Mouse (Mus musculus) limb, embryonic 13.5 days (tissue): Measurements from ENCODE around the gene Pip5k1b. TPM values are rescaled to one million over a fixed set of nuclear protein-coding genes. Genes with fewer than 3 reads are reported as not detected.

Experiments used
- ATAC-seq: fragments of 200-750 bp; cut with Nextera tagmentation; 2 replicates; pipeline ENCODE4 v1.8.0; 2017; ENCODE audit warnings: low read depth, moderate number of reproducible peaks, moderate TSS enrichment; ENCODE audit not compliant: low FRiP score
- H3K27ac ChIP-seq: fragments of 300-500 bp; sonication (generic); 2 replicates; pipeline ENCODE4 v1.5.1; 2015; ENCODE audit warnings: inconsistent platforms, mild to moderate bottlenecking, moderate library complexity
- H3K27me3 ChIP-seq: fragments of 300-500 bp; sonication (generic); 2 replicates; pipeline ENCODE4 v1.6.1; 2015; ENCODE audit warnings: mild to moderate bottlenecking, inconsistent platforms
- H3K36me3 ChIP-seq: fragments of 300-500 bp; sonication (generic); 2 replicates; pipeline ENCODE4 v1.6.1; 2015; ENCODE audit warnings: inconsistent platforms, mild to moderate bottlenecking, moderate library complexity
- H3K4me1 ChIP-seq: fragments of 300-500 bp; sonication (generic); 2 replicates; pipeline ENCODE4 v1.6.1; 2015; ENCODE audit warnings: inconsistent platforms
- H3K4me2 ChIP-seq: fragments of 300-500 bp; sonication (generic); replicated peaks from 2 replicates; pipeline ENCODE4 v1.6.1; 2015; ENCODE audit warnings: inconsistent platforms, mild to moderate bottlenecking, moderate library complexity
- H3K4me3 ChIP-seq: fragments of 300-500 bp; sonication (generic); 2 replicates; pipeline ENCODE4 v1.5.1; 2015; ENCODE audit warnings: moderate library complexity, mild to moderate bottlenecking, inconsistent platforms
- H3K9ac ChIP-seq: fragments of 300-500 bp; sonication (generic); 2 replicates; pipeline ENCODE4 v1.6.1; 2015; ENCODE audit warnings: mild to moderate bottlenecking, inconsistent platforms
- H3K9me3 ChIP-seq: fragments of 300-500 bp; sonication (generic); 2 replicates; pipeline ENCODE4 v1.6.1; 2016; ENCODE audit warnings: inconsistent platforms
- WGBS: fragments of 180-500 bp; shearing (Covaris S2); methylation state at CpG from one replicate; pipeline ENCODE4 v1.1.7; 2015; 5-methylcytosine and 5-hydroxymethylcytosine counted together
- polyA plus RNA-seq: library from polyadenylated mRNA; unstranded; fragments of >200 nt; fragmentation: Nextera tagmentation; extraction: Ambion mirVana; gene quantifications from 2 replicates; pipeline ENCODE4 v1.2.1, GENCODE M21; 2015

Gene Pip5k1b
- polyA plus RNA-seq, 1 experiment from 2014 or later: 0.65 TPM

DNA sequence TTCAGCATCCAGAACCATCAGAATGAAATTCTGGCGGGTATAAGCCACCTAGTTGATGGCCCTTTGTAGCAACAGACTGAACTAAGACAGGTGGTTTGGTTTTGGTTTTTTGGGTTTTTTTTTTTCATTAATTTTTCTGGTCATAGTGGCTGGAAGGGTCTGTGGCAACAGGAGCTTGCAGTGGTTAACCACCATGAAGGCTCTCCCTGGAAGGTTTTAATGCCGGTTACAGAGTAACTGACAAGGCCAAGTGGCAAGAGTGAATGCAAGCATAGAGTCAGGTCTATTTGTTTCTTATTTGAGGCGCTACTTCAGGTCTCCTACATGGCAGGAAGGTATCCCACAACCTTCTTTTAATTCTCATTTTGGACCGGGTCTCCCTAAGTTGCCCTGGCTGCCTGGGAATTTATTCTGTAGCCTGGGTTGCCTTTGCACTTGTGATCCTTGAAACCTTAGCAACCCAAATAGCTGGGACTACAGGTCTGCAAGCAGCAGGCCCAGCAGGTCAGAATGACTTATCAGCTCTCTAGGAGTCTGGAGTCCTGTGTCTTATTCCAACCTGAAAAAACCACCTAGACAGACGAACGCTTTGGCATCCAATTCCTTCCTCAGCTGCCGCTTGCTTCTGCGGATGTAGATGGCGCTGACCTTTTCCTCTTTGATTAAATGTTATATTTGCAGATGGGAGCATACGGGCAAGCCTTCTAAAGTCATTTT is 14.6 kb downstream of the Pip5k1b start:
- no peaks in the 10 kb centered on the region for H3K9me3 ChIP-seq
- H3K4me2 ChIP-seq: no peak overlapping the region
- no peaks in the 10 kb centered on the region; the same call in 1 of the 2 replicates for H3K4me1 ChIP-seq
- no peak overlapping the region for H3K4me3 ChIP-seq
- no peak overlapping the region for H3K27ac ChIP-seq
- H3K27me3 ChIP-seq: no peaks in the 10 kb centered on the region
- no peaks in the 10 kb centered on the region for H3K36me3 ChIP-seq
- no peak for ATAC-seq
- WGBS: 88% methylated on average over 10 of the region's 10 CpGs
- no peak overlapping the region for H3K9ac ChIP-seq

DNA sequence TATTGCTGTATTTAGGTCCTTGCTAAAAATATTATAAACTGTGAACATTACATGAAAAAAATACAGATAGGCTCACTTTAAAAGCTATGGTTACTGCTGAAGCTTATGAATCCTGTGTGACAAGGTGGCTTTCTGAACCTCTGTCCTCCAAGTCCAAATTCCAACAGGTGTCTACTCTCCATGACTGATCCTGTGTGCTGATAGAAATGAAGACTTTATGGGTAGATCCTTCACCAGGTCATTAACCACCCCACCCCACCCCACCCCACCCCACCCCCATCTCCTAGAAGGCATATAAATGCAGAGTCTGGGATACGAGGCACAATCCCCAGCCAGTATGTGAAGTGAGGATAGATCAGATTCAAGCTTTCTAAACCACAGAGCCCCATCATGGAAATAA is 16.6 kb downstream of the Pip5k1b start:
- Histone ChIP-seq H3K4me1 (no peaks in the 10 kb centered on the region; the same call in 1 of the 2 replicates), H3K9ac (no peak overlapping the region), H3K36me3 (no peaks in the 10 kb centered on the region), H3K27ac (no peak overlapping the region), H3K27me3 (no peaks in the 10 kb centered on the region), H3K4me3 (no peak overlapping the region), H3K9me3 (no peaks in the 10 kb centered on the region), H3K4me2 (no peak overlapping the region)
- ATAC-seq: no peak
- 91% methylated on average over 1 of the region's 1 CpGs for WGBS

DNA sequence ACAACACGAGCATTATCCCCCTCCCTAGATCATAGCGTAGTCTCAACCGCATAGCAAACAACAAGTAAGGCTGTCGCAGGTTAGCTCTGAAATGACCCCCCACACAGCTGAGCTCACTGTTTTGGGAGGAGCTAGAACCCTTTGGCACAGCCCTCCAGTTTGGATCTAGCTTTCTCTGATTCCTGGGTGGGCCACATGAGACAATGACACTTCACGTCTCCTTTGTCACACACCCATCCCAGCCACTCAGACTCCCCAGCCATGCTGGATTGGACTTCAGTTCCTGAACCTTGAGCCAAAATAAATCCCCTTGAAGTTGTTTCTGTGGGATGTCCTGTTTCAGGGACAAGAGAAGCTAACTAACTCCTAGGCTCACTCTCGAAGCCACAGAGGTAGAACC is 17.5 kb downstream of the Pip5k1b start:
- WGBS: 89% methylated on average over 6 of the region's 6 CpGs
- H3K4me1 ChIP-seq: no peaks in the 10 kb centered on the region; the same call in 1 of the 2 replicates
- H3K27me3 ChIP-seq: no peaks in the 10 kb centered on the region
- no peak overlapping the region for H3K9ac ChIP-seq
- no peak overlapping the region for H3K27ac ChIP-seq
- no peak overlapping the region for H3K4me2 ChIP-seq
- no peak for ATAC-seq
- no peaks in the 10 kb centered on the region for H3K9me3 ChIP-seq
- H3K36me3 ChIP-seq: no peaks in the 10 kb centered on the region
- H3K4me3 ChIP-seq: no peak overlapping the region

DNA sequence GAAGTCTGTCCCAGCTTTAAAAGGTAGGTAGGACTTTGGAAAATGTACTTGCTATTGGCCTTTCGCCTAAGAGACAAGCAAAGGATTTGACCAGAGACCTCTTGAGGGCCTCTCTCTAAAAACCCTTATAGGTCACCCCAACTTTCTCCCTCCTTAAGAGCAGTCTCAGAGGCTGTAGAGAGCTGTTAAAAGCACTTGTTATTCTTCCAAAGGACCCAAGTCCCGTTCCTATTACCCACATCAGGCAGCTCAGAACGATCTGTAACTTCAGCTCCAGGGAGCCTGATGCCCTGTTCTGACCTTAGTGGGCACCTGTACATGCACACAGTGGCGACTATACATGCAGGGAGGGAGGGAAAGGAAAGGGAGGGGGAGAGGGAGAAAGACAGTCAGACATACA is 18.0 kb downstream of the Pip5k1b start:
- Histone ChIP-seq H3K4me2 (no peak overlapping the region), H3K36me3 (no peaks in the 10 kb centered on the region), H3K9me3 (no peaks in the 10 kb centered on the region), H3K4me3 (no peak overlapping the region), H3K27ac (no peak overlapping the region), H3K9ac (no peak overlapping the region), H3K4me1 (no peaks in the 10 kb centered on the region; the same call in 1 of the 2 replicates), H3K27me3 (no peaks in the 10 kb centered on the region)
- WGBS: 70% methylated on average over 4 of the region's 4 CpGs
- ATAC-seq: no peak

DNA sequence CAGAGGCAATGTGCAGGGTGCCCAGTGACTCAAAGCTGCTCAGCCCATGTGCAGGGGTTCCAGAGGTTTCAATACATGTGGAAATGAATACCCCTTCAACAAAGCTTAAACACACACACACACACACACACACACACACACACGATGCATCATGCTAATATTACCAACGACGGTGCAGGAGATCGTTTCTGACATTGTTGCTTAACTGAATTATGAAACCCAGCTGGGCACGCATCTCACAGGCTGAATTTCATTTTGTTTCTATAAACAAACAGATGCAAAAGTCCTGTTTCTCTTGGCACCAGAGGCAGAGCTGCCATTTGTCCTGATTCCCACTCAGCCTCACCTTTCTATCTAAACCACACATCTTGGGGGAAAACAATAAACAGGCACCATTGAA is 18.8 kb downstream of the Pip5k1b start:
- Histone ChIP-seq H3K4me3 (no peak overlapping the region), H3K27me3 (no peaks in the 10 kb centered on the region), H3K9ac (no peak overlapping the region), H3K36me3 (no peaks in the 10 kb centered on the region), H3K9me3 (no peaks in the 10 kb centered on the region), H3K27ac (no peak overlapping the region), H3K4me2 (no peak overlapping the region), H3K4me1 (no peaks in the 10 kb centered on the region)
- 78% methylated on average over 5 of the region's 5 CpGs for WGBS
- ATAC-seq: no peak

DNA sequence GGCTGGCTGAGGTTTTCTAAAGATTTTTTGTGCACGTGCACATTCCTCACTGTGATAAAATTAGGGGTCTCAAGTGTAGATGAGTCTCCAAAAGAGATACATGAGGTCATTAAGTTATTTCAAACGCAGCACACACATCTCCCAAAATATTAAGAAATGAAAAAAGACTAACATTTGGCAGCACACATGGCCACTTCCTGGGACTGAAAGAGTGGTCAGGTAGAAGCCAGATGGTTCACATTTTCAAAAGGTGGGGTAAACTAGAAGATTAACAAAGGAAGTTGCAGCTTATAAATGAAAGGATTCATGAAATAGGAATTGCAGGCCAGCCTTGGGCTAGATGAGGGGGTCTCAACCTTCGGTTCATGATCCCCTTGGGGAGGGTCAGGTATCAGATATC is 19.4 kb downstream of the Pip5k1b start:
- no peak for ATAC-seq
- no peaks in the 10 kb centered on the region for H3K36me3 ChIP-seq
- no peaks in the 10 kb centered on the region for H3K9me3 ChIP-seq
- H3K27me3 ChIP-seq: no peaks in the 10 kb centered on the region
- no peak overlapping the region for H3K27ac ChIP-seq
- no peak overlapping the region for H3K9ac ChIP-seq
- H3K4me1 ChIP-seq: no peaks in the 10 kb centered on the region
- no peak overlapping the region for H3K4me3 ChIP-seq
- no peak overlapping the region for H3K4me2 ChIP-seq
- whole genome bisulfite sequencing: 68% methylated on average over 3 of the region's 3 CpGs

DNA sequence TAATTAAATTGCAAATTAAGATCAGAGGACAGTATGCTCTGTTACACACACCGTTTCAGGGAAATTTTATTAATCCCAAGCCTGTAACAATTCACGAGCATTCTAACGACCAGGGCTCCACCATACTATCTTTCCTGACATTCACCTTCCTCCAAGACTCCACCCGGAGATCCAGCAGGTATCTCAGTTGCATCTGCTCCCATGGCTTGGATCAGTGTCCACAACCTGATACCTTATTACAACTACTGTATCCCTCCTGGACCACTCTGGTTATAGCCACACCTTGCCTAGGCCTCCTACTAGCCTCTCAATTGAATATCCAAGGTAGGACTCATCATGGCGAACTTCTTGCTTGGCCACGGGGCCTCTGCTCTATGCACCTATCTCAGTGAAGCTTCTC is 20.5 kb downstream of the Pip5k1b start:
- Histone ChIP-seq H3K4me2 (no peak overlapping the region), H3K27ac (no peak overlapping the region), H3K9ac (no peak overlapping the region), H3K36me3 (no peaks in the 10 kb centered on the region), H3K4me3 (no peak overlapping the region), H3K4me1 (no peaks in the 10 kb centered on the region), H3K27me3 (no peaks in the 10 kb centered on the region), H3K9me3 (no peaks in the 10 kb centered on the region)
- 69% methylated on average over 6 of the region's 6 CpGs for WGBS
- ATAC-seq: no peak

DNA sequence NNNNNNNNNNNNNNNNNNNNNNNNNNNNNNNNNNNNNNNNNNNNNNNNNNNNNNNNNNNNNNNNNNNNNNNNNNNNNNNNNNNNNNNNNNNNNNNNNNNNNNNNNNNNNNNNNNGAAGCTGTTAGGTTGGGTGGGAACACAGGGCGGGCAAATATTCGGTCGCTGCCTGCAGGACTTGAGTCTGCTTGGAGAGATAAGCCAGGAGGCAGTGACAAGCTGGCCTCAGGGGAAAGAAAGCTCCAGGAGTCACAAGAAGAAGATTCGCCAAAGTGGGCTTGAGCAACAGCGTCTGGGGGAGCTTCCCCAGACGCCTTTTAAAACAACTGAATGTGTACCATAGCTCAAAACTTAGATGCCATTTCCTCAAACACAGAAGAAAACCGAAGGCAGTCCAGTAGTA is 20.9 kb downstream of the Pip5k1b start:
- Histone ChIP-seq H3K4me2 (no peak overlapping the region), H3K27me3 (no peaks in the 10 kb centered on the region), H3K4me3 (no peak overlapping the region), H3K4me1 (no peaks in the 10 kb centered on the region), H3K36me3 (no peaks in the 10 kb centered on the region), H3K27ac (no peak overlapping the region), H3K9me3 (no peaks in the 10 kb centered on the region), H3K9ac (no peak overlapping the region)
- 76% methylated on average over 7 of the region's 7 CpGs for WGBS
- no peak for ATAC-seq

DNA sequence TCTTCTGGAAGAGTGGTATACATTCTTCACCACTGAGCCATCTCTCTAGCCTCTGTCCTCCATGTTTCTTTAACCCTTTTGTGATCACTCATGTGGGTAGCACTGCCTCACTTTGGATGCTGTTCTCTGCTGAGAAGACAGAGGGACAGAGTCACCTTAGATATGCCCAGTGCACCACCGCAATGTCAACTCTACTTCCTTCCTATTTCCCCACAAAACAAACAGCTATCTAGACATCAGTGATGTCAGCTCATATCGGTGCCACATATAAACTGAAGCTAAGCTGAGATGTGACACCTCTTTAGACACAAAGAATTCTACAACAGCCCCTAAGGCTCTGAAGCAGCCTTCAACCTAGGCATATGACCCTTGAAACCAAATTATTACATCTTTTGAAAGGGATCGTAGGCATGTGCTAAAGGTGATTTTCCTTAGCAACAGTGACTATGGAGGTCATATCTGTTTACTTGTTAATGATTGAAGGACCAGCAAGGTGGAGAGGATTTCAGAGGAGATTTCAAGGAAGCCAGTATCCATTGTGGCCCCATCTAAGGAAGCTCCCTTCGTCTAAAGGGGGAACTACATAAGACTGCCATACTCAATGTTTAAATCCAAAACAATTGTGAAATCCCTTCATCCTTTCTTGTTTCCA is 26.6 kb downstream of the Pip5k1b start:
- Histone ChIP-seq H3K9ac (no peak overlapping the region), H3K4me3 (no peak overlapping the region), H3K27me3 (no peaks in the 10 kb centered on the region), H3K4me1 (no peaks in the 10 kb centered on the region), H3K36me3 (no peaks in the 10 kb centered on the region), H3K9me3 (no peaks in the 10 kb centered on the region), H3K4me2 (no peak overlapping the region), H3K27ac (no peak overlapping the region)
- no peak for ATAC-seq
- WGBS: 90% methylated on average over 4 of the region's 4 CpGs

DNA sequence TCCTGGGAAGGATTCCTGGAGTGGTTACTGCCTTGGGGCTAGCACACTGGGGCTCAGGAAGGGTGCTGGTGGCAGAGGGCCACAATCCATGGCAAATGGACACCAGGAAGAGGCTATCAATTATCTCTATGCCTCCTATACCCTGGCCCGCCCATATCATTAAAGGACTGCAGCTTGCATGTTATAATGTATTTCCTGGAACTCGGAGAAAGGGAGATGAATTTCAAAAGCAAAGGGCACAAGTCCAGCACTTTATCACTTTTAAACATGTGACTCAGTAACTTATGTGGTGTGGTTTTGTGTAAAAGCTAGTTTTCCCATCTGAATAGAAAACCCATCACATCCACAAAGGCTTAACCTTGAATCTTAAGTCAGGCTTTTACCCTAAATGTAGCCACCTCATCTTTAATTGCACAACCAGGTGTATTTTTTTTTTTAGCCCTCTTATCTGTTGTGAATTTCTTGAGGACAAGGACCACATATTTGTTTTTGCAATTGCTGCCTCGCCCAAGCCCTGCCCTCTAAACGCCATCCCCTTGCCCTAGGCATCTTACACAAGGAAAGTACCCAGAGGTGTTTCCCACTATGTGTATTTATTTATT is 27.4 kb downstream of the Pip5k1b start:
- H3K27ac ChIP-seq: no peak overlapping the region
- no peak overlapping the region for H3K4me3 ChIP-seq
- no peak for ATAC-seq
- no peaks in the 10 kb centered on the region for H3K4me1 ChIP-seq
- H3K4me2 ChIP-seq: no peak overlapping the region
- H3K27me3 ChIP-seq: no peaks in the 10 kb centered on the region
- H3K9ac ChIP-seq: no peak overlapping the region
- H3K9me3 ChIP-seq: no peaks in the 10 kb centered on the region
- H3K36me3 ChIP-seq: no peaks in the 10 kb centered on the region
- 72% methylated on average over 4 of the region's 4 CpGs for WGBS

DNA sequence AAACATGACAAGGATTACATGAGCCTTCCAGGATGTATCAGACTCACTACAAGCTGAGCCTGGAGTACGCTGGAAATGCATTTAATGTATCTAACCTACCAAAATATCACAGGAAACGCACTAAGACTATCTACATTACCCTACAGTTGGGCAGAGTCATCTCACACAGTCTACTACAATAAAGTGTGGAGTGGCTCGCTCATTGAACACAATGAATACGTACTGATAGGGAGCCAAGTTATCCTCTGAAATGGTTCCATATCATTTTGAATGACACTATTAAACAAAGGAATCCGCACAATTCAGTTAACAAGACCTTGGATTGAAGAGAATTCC is 28.1 kb downstream of the Pip5k1b start:
- Histone ChIP-seq H3K27me3 (no peaks in the 10 kb centered on the region), H3K27ac (no peak overlapping the region), H3K4me1 (no peaks in the 10 kb centered on the region), H3K36me3 (no peaks in the 10 kb centered on the region), H3K9ac (no peak overlapping the region), H3K4me3 (no peak overlapping the region), H3K9me3 (no peaks in the 10 kb centered on the region), H3K4me2 (no peak overlapping the region)
- WGBS: 93% methylated on average over 5 of the region's 5 CpGs
- ATAC-seq: no peak

DNA sequence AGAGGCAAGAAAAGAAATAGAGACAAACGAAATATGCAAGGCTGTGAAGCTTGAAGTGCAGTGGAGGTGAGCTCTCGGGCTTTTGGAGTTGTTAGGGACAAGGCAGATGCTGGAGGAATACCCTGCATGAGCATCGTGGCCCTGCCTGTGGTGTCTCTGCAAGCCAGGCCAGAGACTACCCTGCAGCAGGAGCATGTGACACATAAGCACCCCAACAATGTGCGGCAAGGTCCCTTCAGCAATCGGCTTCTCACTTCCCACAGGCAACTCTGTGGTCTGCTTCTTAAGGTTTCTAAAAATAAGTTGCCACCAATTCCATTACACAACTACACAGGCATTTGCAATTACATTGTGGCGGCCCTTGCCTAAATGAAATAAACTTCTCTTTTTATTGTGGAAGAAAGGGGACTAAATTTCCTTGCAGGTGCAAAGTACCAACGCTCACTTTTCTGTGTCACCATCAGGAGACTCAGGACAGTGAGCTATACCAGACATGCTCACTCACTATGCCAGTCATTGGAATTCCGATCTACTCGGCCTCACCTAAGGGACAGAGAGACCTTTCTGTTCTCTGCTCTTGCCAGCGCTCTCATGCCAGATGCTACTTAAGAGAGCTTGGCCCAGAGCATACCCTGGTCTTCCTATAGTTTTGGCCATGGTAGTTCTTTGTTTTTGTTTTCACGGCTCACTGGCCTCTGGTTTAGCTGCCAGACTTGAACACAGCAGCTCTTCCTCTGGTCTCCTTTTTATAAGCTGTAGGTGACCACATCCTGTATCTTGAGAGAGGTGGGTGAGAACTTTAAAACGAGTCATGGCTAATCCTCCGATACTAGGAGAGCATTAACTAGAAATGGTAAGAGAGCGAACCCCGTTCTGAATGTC is 28.7 kb downstream of the Pip5k1b start:
- no peak overlapping the region for H3K4me3 ChIP-seq
- H3K9ac ChIP-seq: no peak overlapping the region
- H3K4me1 ChIP-seq: no peaks in the 10 kb centered on the region
- H3K4me2 ChIP-seq: no peak overlapping the region
- no peak overlapping the region for H3K27ac ChIP-seq
- no peaks in the 10 kb centered on the region for H3K27me3 ChIP-seq
- no peaks in the 10 kb centered on the region for H3K9me3 ChIP-seq
- H3K36me3 ChIP-seq: no peaks in the 10 kb centered on the region
- 76% methylated on average over 15 of the region's 15 CpGs for WGBS
- ATAC-seq: no peak
